Mouse (Mus musculus): Measurements from ENCODE around the gene Auts2. TPM values are rescaled to one million over a fixed set of nuclear protein-coding genes. Genes with fewer than 3 reads are reported as not detected.

Gene Auts2
- polyA plus RNA-seq, 1 experiment from 2014 or later: 73.6 TPM

- Histone ChIP-seq H3K4me1 (peaks cover 31% of the 10 kb centered on the region), H3K4me2 (replicated peaks) (no peak overlapping the region), H3K4me3 (no peak overlapping the region), H3K9ac (no peak overlapping the region), H3K36me3 (no peaks in the 10 kb centered on the region; the same call in 1 of the 2 replicates), H3K9me3 (no peaks in the 10 kb centered on the region), H3K27ac (peak overlapping the region; percentile 57), H3K27me3 (0 out of 2 replicates have a peak, but pooled peaks cover 6% of the 10 kb centered on the region)
- no peak for ATAC-seq (ENCODE audit: insufficient number of reproducible peaks, insufficient read depth, low FRiP score, low TSS enrichment)
- WGBS: 33% methylated on average over 8 of the region's 8 CpGs
Observed at GRCm38 (mm10) chr5:131850632-131851335, 692.4 kb downstream of the Auts2 start.

GRCm38 (mm10) chr5:131849644-131850043 lies 693.5 kb downstream of the Auts2 start:
- Histone ChIP-seq H3K27ac (no peak overlapping the region), H3K9ac (no peak overlapping the region), H3K36me3 (no peaks in the 10 kb centered on the region; the same call in 1 of the 2 replicates), H3K4me2 (replicated peaks) (no peak overlapping the region), H3K27me3 (0 out of 2 replicates have a peak, but pooled peaks cover 6% of the 10 kb centered on the region), H3K4me3 (no peak overlapping the region), H3K4me1 (peaks cover 23% of the 10 kb centered on the region), H3K9me3 (no peaks in the 10 kb centered on the region)
- ATAC-seq (ENCODE audit: insufficient number of reproducible peaks, insufficient read depth, low FRiP score, low TSS enrichment): no peak
- 80% methylated on average over 3 of the region's 3 CpGs for WGBS

- Histone ChIP-seq H3K27me3 (0 out of 2 replicates have a peak, but pooled peaks cover 6% of the 10 kb centered on the region), H3K4me2 (replicated peaks) (no peak overlapping the region)
Observed at GRCm38 (mm10) chr5:131844519-131844800, 698.7 kb downstream of the Auts2 start.

GRCm38 (mm10) chr5:131843766-131844518 lies 699.2 kb downstream of the Auts2 start:
- Histone ChIP-seq H3K4me2 (replicated peaks) (no peak overlapping the region), H3K27ac (no peak overlapping the region), H3K36me3 (no peaks in the 10 kb centered on the region; the same call in 1 of the 2 replicates), H3K9me3 (no peaks in the 10 kb centered on the region), H3K4me3 (no peak overlapping the region), H3K27me3 (0 out of 2 replicates have a peak, but pooled peaks cover 6% of the 10 kb centered on the region), H3K4me1 (peaks cover 23% of the 10 kb centered on the region), H3K9ac (no peak overlapping the region)
- 64% methylated on average over 9 of the region's 9 CpGs for WGBS
- ATAC-seq (ENCODE audit: insufficient number of reproducible peaks, insufficient read depth, low FRiP score, low TSS enrichment): no peak

More at GRCm38 (mm10) chr5:131844519-131844800, 698.7 kb downstream of the Auts2 start:
- Histone ChIP-seq H3K4me1 (peaks cover 23% of the 10 kb centered on the region), H3K9ac (no peak overlapping the region), H3K27ac (no peak overlapping the region), H3K4me3 (no peak overlapping the region), H3K9me3 (no peaks in the 10 kb centered on the region), H3K36me3 (no peaks in the 10 kb centered on the region; the same call in 1 of the 2 replicates)
- ATAC-seq (ENCODE audit: insufficient number of reproducible peaks, insufficient read depth, low FRiP score, low TSS enrichment): no peak
- 69% methylated on average over 9 of the region's 9 CpGs for WGBS

- ATAC-seq (ENCODE audit: insufficient number of reproducible peaks, insufficient read depth, low FRiP score, low TSS enrichment): no peak
- no peak overlapping the region for H3K27ac ChIP-seq
- no peak overlapping the region for H3K4me3 ChIP-seq
- no peak overlapping the region for H3K9ac ChIP-seq
- peaks cover 23% of the 10 kb centered on the region for H3K4me1 ChIP-seq
- WGBS: 68% methylated on average over 14 of the region's 14 CpGs
- H3K36me3 ChIP-seq: no peaks in the 10 kb centered on the region
- no peaks in the 10 kb centered on the region for H3K27me3 ChIP-seq
- no peak overlapping the region for H3K4me2 ChIP-seq (replicated peaks)
- H3K9me3 ChIP-seq: no peaks in the 10 kb centered on the region
Observed at GRCm38 (mm10) chr5:131839657-131840315, 703.4 kb downstream of the Auts2 start.

GRCm38 (mm10) chr5:131839023-131839422 lies 704.1 kb downstream of the Auts2 start:
- H3K4me2 ChIP-seq (replicated peaks): no peak overlapping the region
- WGBS: 65% methylated on average over 10 of the region's 10 CpGs
- H3K36me3 ChIP-seq: no peaks in the 10 kb centered on the region
- H3K4me3 ChIP-seq: no peak overlapping the region
- no peak overlapping the region for H3K9ac ChIP-seq
- H3K27me3 ChIP-seq: no peaks in the 10 kb centered on the region
- ATAC-seq (ENCODE audit: insufficient number of reproducible peaks, insufficient read depth, low FRiP score, low TSS enrichment): no peak
- H3K9me3 ChIP-seq: no peaks in the 10 kb centered on the region
- H3K27ac ChIP-seq: no peak overlapping the region
- H3K4me1 ChIP-seq: peaks cover 19% of the 10 kb centered on the region

GRCm38 (mm10) chr5:131838064-131838463 lies 705.1 kb downstream of the Auts2 start:
- no peaks in the 10 kb centered on the region for H3K27me3 ChIP-seq

GRCm38 (mm10) chr5:131836014-131836735 lies 707.0 kb downstream of the Auts2 start:
- Histone ChIP-seq H3K4me1 (peaks cover 19% of the 10 kb centered on the region), H3K27me3 (no peaks in the 10 kb centered on the region), H3K9ac (no peak overlapping the region), H3K4me3 (no peak overlapping the region), H3K27ac (no peak overlapping the region), H3K4me2 (replicated peaks) (no peak overlapping the region), H3K9me3 (no peaks in the 10 kb centered on the region), H3K36me3 (no peaks in the 10 kb centered on the region)
- 74% methylated on average over 6 of the region's 6 CpGs for WGBS
- ATAC-seq (ENCODE audit: insufficient number of reproducible peaks, insufficient read depth, low FRiP score, low TSS enrichment): no peak

More at GRCm38 (mm10) chr5:131838064-131838463, 705.1 kb downstream of the Auts2 start:
- Histone ChIP-seq H3K4me1 (peaks cover 19% of the 10 kb centered on the region), H3K36me3 (no peaks in the 10 kb centered on the region), H3K4me2 (replicated peaks) (no peak overlapping the region), H3K27ac (no peak overlapping the region), H3K9me3 (no peaks in the 10 kb centered on the region), H3K9ac (no peak overlapping the region), H3K4me3 (no peak overlapping the region)
- WGBS: 66% methylated on average over 6 of the region's 6 CpGs
- ATAC-seq (ENCODE audit: insufficient number of reproducible peaks, insufficient read depth, low FRiP score, low TSS enrichment): no peak

- peaks cover 12% of the 10 kb centered on the region for H3K4me1 ChIP-seq
- no peak overlapping the region for H3K9ac ChIP-seq
- 40% methylated on average over 19 of the region's 19 CpGs for WGBS
- no peak overlapping the region for H3K4me3 ChIP-seq
- no peaks in the 10 kb centered on the region for H3K36me3 ChIP-seq
- ATAC-seq (ENCODE audit: insufficient number of reproducible peaks, insufficient read depth, low FRiP score, low TSS enrichment): no peak
- H3K4me2 ChIP-seq (replicated peaks): no peak overlapping the region
- H3K27ac ChIP-seq: 0 out of 2 replicates have a peak overlapping the region, but pooled peaks have one; percentile 30
- no peaks in the 10 kb centered on the region for H3K27me3 ChIP-seq
- no peaks in the 10 kb centered on the region for H3K9me3 ChIP-seq
Observed at GRCm38 (mm10) chr5:131832891-131833876, 710.0 kb downstream of the Auts2 start.

GRCm38 (mm10) chr5:131830111-131830510 lies 713.0 kb downstream of the Auts2 start:
- no peak overlapping the region for H3K4me3 ChIP-seq
- H3K27me3 ChIP-seq: no peaks in the 10 kb centered on the region
- no peak overlapping the region for H3K27ac ChIP-seq
- H3K4me1 ChIP-seq: peaks cover 16% of the 10 kb centered on the region
- WGBS: 75% methylated on average over 6 of the region's 6 CpGs
- H3K4me2 ChIP-seq (replicated peaks): no peak overlapping the region
- no peaks in the 10 kb centered on the region for H3K9me3 ChIP-seq
- no peak overlapping the region for H3K9ac ChIP-seq
- no peak for ATAC-seq (ENCODE audit: insufficient number of reproducible peaks, insufficient read depth, low FRiP score, low TSS enrichment)
- H3K36me3 ChIP-seq: no peaks in the 10 kb centered on the region
